Mouse (Mus musculus) left cerebral cortex, adult 9 months (tissue): Measurements from ENCODE around the gene Il18bp.
"Not testable (repeated sequence)": the region's sequence is repeated elsewhere in the genome, so short reads cannot be mapped to it uniquely, and the experiment has no call there.

ENCODE experiments used
- DNase-seq, 2 experiments: peaks; one replicate each; pipeline ENCODE4 v3.0.0; 2022; ENCODE audit warnings: low spot score in 2 of 2

Il18bp gene

DNA sequence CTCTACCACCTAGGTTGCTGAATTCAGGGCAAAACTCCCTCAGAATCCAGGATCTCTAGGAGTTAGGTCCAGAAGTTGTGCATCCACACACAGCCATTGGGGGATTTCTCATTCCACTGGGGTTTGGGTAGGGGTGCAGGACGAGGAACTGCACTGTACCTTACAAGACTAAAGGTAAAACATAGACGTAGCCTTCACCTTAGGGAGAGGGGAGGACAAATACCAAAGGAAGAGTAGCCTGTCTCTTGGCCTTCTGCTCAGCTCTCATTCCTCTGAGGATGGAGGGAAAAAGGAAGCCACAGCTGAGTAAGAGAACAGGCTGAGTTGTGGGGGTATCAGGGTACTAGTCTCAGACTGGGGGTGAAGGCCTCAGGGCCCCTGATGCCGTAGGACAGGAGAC, at the start of gene Il18bp:
Gene Il18bp, minus strand, starts transcription at position 101 of the 400 bp plus-strand sequence.
- no peak for DNase-seq

DNA sequence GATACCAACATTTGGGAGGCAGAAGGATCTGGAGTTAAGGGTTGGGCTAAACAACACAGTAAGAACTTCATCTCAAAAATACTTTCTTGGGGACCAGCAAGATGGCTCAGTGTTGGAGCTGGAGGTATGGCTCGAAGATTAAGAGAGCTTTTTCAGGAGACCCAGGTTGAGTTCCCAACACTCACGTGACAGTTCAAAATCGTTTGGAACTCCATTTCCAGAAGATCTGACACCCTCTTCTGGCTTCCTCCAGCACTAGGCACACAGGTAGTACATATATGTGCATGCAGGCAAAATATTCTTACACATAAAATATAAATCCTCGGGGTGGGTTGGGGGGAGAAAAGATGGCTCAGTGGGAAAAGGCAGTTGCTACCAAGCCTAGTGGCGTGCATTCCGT, 47.9 kb upstream of the Il18bp start:
- no peak for DNase-seq

DNA sequence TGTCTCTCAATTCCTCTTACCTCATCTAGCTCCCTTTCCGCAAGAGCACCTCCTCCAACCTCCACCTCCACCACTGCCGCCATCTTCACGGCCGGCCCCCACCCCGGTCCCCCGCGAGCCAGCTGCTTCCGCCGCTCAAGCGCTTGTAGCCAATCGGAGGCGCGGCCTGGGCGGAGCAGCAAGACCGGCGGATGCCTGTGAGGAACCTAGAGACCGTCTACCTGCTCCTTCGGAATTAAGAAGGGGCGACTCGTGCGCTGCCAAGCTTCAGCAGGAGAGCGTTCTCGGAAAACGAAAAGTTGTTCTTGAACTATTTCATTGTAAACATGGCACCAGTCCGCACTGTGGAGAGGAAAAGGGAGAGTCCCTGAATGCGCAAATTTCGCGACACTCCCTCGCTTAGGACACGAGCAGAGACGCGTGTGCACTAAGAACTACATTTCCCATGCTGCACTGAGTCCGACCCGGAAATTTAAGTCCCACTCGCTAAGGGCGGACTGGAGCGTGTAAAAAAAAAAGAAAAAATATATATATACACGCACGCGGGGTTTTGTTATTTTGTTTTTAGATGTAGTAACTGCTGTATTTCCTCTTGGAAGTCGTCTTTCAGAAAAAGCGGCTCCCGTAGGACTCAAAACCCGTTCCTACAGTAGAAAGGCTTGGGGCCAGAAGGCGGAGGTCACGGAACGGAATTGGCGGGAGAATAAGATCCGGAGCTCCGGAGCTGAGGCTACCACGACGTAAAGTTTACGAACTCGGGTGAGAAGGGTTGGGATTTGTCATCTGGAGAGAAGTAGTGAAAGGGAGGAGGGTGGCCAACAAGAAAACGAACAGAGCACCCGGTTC, 46.8 kb upstream of the Il18bp start, which contains the start of the genes Rnf121, Xndc1 and Xntrpc:
Gene Rnf121, minus strand, starts transcription at position 424 of the 846 bp plus-strand sequence.
Gene Xndc1, plus strand, starts transcription at position 466 of the 846 bp plus-strand sequence.
Gene Xntrpc, plus strand, starts transcription at position 668 of the 846 bp plus-strand sequence.
- DNase-seq: peak; percentile 83 to 93

DNA sequence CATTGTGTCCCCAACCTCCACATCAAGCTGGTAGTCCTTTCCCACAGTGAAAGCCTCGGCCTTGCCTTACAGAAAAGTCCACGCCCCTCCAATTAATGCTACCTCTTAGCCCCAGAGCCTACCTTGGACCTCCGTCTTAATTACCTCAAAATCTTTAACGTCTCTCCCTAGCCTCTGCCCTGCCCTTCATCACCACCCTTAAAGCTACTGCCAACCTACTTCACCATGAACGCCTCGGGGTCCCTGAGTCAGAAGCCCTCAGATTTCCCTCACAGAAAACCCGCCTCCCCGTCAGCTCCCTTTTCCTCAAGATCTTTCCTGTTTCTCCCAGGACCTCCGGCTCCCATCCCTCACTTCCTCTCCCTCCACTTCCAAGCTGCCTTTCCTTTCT, 46.2 kb upstream of the Il18bp start:
- no peak for DNase-seq

- DNase-seq: no peak
These were observed 45.4 kb upstream of the Il18bp start for GRCm38 (mm10) chr7:102063891-102064290.

DNA sequence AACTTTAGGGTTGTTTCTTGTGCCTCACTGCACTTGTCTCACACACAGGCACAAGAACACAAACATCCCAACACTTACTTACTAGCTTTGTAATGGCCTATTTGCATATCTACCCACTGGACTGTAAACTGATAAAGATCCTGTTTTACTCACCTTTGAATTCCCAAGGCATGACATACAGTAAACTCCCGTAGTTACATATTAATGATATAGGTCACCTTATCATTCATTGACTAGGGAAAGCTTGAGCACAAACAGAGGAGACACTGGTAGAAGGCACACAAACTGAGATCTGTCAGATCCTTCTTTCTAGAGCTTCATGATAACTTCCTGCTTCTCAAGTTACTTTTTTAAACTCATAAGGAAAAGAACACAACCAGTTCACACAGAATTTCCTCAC, 43.7 kb upstream of the Il18bp start:
- DNase-seq: no peak

- DNase-seq: no peak
These were observed 42.9 kb upstream of the Il18bp start for GRCm38 (mm10) chr7:102061353-102061752.

GRCm38 (mm10) chr7:102048524-102048923, 30.0 kb upstream of the Il18bp start:
- not testable (repeated sequence) for DNase-seq

DNA sequence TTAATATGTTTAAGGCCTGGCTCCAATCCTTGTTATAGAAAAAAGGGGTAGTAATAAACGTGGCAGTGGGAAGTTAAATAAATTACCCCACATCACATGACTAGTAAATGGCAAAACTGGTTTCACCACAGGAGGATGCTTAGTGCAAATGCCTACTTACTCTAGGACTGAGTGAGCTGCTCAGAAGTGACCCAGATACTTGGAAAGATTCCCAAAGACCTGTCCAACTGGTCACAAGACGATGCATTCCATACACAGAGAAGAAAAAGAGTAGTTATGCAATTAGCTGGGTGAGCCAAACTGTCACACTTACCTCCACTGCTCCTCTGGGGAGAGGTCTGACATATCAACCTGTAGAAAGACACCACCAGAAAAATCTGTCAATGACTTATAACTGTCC, 23.8 kb upstream of the Il18bp start:
- no peak for DNase-seq

- no peak for DNase-seq
These were observed 18.8 kb upstream of the Il18bp start for GRCm38 (mm10) chr7:102037318-102037717.

GRCm38 (mm10) chr7:102035534-102035933, 17.0 kb upstream of the Il18bp start:
- DNase-seq: no peak

DNA sequence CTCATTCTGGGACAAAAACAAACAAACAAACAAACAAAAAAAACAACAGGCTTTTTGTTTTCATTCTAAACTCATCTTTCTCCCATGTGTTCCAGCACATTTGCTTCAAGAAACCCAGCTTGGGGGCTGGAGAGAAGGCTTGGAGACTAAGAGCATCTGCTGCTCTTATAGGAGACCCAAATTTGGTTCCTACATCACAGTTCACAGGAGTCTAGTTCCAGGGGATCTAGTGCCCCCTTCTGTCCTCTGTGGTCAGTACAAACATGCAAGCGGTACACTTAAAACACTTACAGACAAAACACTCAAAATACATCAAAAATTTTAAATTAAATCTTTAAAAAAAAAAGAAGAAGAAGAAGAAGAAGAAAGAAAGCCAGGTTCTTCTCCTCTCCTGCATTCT, 16.4 kb upstream of the Il18bp start:
- DNase-seq: no peak

DNA sequence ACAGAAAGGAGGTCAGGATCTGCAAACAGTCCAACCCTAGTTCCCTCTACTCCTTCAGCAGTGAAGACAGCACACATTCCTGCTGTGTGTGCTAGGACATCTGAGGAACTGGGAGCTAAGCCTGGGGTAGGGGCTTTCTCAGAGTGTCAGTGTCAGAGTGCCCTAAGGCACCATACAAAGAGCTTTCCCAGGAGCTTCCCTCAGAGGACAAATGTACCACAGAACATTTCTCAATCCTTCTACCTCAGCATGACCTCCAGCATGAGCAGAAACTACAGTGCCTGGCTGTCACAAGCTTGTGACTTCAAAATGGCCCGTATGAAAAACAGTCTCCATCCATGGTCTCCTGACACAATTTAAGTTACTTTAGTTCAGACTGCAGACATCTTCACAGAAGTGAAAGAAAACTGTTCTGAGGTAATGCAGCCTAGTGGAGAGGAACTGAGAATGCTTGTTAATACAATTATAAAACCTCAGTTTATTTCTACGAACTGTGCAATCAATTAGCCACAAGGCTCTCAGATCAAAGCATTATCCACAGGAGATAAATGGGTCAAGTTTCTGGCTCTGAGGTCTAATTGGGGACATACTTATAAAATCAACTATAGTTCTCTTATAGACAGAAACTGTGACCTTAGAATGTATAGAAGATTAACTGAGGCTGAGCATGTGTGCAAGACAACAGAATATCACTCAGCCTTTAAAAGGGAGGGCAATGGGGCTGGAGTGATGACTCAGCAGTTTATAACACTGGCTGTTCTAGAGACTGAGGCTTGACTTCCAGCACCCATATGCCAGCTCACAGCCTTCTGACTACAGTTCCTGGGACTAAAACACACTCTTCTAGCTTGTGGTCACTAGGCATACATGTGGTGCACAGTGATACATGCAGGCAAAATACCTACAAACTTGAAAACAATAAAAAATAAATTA, 7.0 kb upstream of the Il18bp start:
- DNase-seq: no peak

DNA sequence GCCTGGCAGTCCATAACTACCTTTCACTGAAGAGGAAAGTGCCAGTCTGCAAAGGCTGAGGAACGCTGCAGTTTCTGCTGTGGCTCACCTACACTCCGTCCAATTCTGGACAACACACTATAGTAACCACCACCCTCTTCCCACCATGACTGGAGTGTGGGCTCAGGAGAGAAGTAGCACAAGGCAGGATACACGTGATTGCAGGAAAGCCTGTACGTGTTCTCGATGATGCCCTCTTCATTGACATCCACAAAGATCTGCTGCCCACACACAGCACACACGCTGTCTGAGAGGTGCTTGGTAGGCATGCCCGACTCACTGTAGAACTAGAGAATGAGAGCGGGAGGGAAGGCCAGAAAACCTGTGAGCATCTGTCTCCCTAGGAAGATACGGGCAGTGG, 5.3 kb upstream of the Il18bp start:
- DNase-seq: peak; percentile 43 to 53

- not testable (repeated sequence) for DNase-seq
These were observed 2.4 kb upstream of the Il18bp start for GRCm38 (mm10) chr7:102020934-102021333.

DNA sequence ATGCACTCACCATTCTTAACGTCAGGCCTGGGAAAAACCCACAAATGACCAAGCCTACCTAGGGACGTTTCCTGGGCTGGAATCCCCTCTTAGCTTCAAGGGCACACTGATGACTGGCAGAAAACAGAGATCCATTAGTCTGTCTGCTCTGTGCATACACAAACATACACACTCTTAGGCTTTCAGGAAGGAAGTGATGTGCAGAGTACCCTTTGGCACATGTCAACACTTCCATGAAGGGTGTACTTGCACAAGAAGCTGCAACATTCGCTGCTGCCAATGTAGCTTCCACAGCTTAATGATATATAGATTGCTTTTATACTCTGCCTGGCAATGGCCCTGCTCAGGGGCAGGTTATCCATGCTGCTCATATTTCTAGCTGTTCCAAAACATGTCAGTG, 872 bp upstream of the Il18bp start:
- DNase-seq: no peak

DNA sequence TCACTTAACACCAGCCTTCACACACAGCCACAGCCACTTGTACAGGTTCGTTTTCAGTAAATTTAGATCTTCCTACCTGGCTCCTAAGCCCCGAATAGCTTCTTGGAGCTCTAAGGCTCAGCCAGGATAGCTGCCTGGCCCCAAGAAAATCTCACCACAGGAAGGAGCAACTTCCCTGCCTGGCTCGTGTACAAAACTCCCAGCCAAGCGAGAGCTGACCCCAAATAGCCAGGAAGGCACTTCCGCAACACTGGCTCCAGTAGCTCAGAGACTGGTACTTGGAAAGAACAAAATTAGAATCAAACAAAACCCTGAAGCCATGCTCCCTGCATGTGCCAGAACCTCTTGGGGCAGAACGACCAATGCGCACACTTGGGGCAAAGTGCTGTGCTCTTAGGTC, 456 bp downstream of the Il18bp start:
- DNase-seq: no peak

DNA sequence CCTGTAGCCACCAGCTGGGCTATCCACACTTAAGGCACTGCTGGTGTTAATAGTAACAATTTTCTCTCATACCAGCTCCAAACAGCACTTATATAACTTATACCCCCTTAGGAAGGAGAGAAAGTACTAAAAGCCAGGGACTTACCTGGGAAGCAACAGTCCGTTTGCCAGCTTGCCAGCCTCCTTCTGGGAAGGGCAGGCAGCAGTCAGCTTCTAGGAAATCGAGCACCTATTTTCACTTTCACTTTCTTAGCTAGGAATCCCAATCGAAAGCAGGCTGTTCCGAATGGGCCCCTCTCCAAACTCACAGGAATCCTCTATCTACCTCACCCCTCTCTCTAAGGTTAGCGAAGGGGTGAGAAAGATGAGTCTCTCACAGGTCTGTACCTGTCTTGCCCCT, 1.0 kb downstream of the Il18bp start:
- no peak for DNase-seq

- DNase-seq: no peak
These were observed 1.6 kb downstream of the Il18bp start for GRCm38 (mm10) chr7:102016936-102017335.

GRCm38 (mm10) chr7:102014995-102015394, 3.5 kb downstream of the Il18bp start:
- DNase-seq: no peak

DNA sequence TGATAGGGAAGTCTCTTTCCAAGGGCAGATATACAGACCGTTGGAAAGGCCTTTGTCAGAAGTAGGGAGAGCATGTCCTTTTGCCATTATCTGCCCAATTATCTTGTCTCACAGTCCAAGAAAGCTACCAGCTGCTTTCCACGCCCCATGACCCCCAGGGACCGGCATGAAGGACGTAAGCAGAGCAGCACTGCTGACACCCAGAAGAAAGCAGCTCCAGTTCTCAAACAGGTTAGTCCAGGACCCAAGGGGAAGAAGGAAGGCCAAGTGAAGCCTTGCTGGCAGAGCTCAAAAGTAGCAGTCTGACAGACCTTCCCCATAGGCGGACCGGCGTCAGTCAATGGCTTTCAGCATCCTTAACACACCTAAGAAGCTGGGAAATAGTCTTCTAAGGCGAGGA, 5.1 kb downstream of the Il18bp start:
- no peak for DNase-seq

- no peak for DNase-seq
These were observed 6.6 kb downstream of the Il18bp start for GRCm38 (mm10) chr7:102011855-102012254.
